Mouse (Mus musculus) lung, embryonic 16.5 days (tissue): Measurements from ENCODE around the gene Isca2. TPM values are rescaled to one million over a fixed set of nuclear protein-coding genes. Genes with fewer than 3 reads are reported as not detected.

ENCODE experiments used
- ATAC-seq: fragments of 200-750 bp; cut with Nextera tagmentation; 2 replicates; pipeline ENCODE4 v1.8.0; 2017; ENCODE audit warnings: low read depth, mild to moderate bottlenecking, moderate library complexity
- H3K27ac ChIP-seq: fragments of 300-500 bp; sonication (generic); 2 replicates; pipeline ENCODE4 v1.5.1; 2014; ENCODE audit warnings: mild to moderate bottlenecking, control low read depth, low read length
- H3K27me3 ChIP-seq: fragments of 300-500 bp; sonication (generic); 2 replicates; pipeline ENCODE4 v1.6.1; 2014; ENCODE audit warnings: low read depth, low read length, mixed read lengths; ENCODE audit not compliant: control insufficient read depth, insufficient read depth
- H3K36me3 ChIP-seq: fragments of 300-500 bp; sonication (generic); 2 replicates; pipeline ENCODE4 v1.6.1; 2014; ENCODE audit warnings: low read length; ENCODE audit not compliant: control insufficient read depth, insufficient read depth
- H3K4me1 ChIP-seq: fragments of 300-500 bp; sonication (generic); replicated peaks from 2 replicates; pipeline ENCODE4 v1.6.1; 2014; ENCODE audit warnings: low read length, mixed read lengths; ENCODE audit not compliant: control insufficient read depth, insufficient read depth
- H3K4me2 ChIP-seq: fragments of 300-500 bp; sonication (generic); 2 replicates; pipeline ENCODE4 v1.6.1; 2014; ENCODE audit warnings: low read depth, low read length, control low read depth
- H3K4me3 ChIP-seq: fragments of 300-500 bp; sonication (generic); 2 replicates; pipeline ENCODE4 v1.5.1; 2014; ENCODE audit warnings: mild to moderate bottlenecking, low read length, control low read depth
- H3K9ac ChIP-seq: fragments of 300-500 bp; sonication (generic); 2 replicates; pipeline ENCODE4 v1.6.1; 2014; ENCODE audit warnings: low read length, control low read depth
- H3K9me3 ChIP-seq: fragments of 300-500 bp; sonication (generic); 2 replicates; pipeline ENCODE4 v1.6.1; 2016; ENCODE audit warnings: low read length; ENCODE audit not compliant: control insufficient read depth
- WGBS: fragments of 180-500 bp; shearing (Covaris S2); extraction: QIAGEN DNeasy Blood & Tissue Kit; methylation state at CpG from one replicate; pipeline ENCODE4 v1.1.7; 2014; 5-methylcytosine and 5-hydroxymethylcytosine counted together
- polyA plus RNA-seq: library from polyadenylated mRNA; unstranded; fragments of >200 nt; fragmentation: Nextera tagmentation; extraction: Ambion mirVana; gene quantifications from 2 replicates; pipeline ENCODE4 v1.2.1, GENCODE M21; 2015

Isca2 gene
- polyA plus RNA-seq, 1 experiment from 2014 or later = 133 TPM

DNA sequence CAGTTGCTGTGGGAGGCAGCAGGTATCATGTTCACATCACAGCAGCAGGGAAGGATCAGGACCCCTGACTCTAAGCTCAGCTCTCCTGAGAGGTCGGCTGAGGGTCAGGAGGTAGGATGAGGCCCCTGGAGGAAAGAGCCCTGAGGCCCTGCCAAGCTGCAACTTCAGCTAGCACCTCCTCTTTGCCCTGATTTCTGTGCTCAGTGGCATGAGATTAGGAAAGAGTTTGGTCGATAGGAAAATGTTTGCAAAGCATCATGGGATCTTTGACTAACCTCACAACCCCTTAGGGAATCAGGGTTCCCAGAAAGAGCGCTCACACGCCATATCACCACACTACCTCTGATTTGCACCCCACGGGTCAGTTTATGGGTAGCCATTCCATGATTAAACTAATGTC, 33.7 kb downstream of the Isca2 start:
- Histone ChIP-seq H3K27ac (peak overlapping the region; percentile 95), H3K4me3 (no peak overlapping the region), H3K36me3 (no peaks in the 10 kb centered on the region), H3K4me2 (no peak overlapping the region), H3K27me3 (no peaks in the 10 kb centered on the region), H3K9me3 (no peaks in the 10 kb centered on the region), H3K4me1 (peaks cover 14% of the 10 kb centered on the region), H3K9ac (no peak overlapping the region)
- no peak for ATAC-seq
- 40% methylated on average over 5 of the region's 5 CpGs for WGBS

DNA sequence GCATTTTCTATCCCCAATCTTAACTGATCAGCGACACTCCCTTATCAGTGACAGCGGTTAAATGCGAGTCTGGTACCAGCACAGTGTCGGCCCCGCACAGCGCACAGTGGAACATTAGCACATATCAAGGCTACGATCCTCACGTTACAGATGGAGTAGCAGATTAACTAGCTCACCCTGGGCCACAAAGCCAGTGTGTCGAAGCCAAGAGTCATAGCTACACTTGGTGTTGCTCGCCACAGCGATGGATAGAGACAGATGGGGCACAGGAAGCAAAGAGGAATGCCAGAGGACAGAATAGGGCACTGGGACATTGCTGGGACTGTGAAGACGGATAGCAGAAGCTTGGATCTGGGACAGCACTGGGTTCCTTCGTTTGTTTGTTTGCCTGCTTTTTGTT, 34.3 kb downstream of the Isca2 start:
- Histone ChIP-seq H3K4me3 (no peak overlapping the region), H3K9me3 (no peaks in the 10 kb centered on the region), H3K27ac (0 out of 2 replicates have a peak overlapping the region, but pooled peaks have one; percentile 14), H3K36me3 (no peaks in the 10 kb centered on the region), H3K9ac (no peak overlapping the region), H3K4me1 (peaks cover 14% of the 10 kb centered on the region), H3K4me2 (no peak overlapping the region), H3K27me3 (no peaks in the 10 kb centered on the region)
- ATAC-seq = no peak
- WGBS = 41% methylated on average over 13 of the region's 13 CpGs

DNA sequence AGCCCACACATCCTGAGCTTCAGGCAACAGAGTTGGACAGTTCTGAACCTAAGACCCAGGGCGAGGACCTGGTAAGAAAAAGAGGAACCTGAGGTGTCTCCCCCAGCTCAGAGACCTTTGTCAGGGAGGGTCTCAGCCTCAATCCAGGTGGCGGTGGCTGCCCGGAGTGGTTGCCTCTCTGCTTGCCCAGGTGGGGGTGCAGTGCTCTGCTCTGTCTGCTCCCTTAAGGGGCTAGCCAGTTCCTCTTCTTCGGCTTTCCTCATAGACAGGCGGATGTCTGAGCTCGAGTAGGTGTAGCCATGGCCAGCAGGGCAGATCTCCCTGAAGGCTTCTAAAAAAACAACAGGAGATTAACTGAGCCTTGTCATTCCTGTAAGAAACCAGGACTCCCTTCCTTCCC, 36.0 kb downstream of the Isca2 start:
- no peaks in the 10 kb centered on the region for H3K9me3 ChIP-seq
- 67% methylated on average over 6 of the region's 6 CpGs for WGBS
- no peaks in the 10 kb centered on the region for H3K36me3 ChIP-seq
- no peak for ATAC-seq
- no peak overlapping the region for H3K4me2 ChIP-seq
- no peaks in the 10 kb centered on the region for H3K27me3 ChIP-seq
- H3K9ac ChIP-seq = no peak overlapping the region
- no peak overlapping the region for H3K4me3 ChIP-seq
- H3K4me1 ChIP-seq = peaks cover 22% of the 10 kb centered on the region
- no peak overlapping the region for H3K27ac ChIP-seq

DNA sequence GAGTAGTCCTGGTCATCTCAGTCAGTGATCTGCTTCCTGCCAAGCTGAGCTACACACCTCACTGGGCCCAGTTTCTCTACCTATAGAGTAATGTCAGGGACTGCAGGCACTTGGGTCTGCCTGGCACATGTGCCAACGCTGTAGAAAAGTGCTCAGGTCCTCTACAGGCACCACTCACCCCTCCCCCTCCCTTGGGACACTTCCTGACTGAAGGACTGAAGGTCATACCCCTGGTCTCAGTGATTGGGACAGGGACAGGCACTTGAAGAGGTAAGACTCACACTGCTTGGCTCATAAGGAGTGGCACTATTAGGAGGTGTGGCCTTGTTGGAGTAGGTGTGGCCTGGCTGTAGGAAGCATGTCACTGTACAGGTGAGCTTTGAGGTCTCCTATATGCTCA, 37.8 kb downstream of the Isca2 start:
- Histone ChIP-seq H3K9me3 (no peaks in the 10 kb centered on the region), H3K27me3 (no peaks in the 10 kb centered on the region), H3K4me1 (peaks cover 36% of the 10 kb centered on the region), H3K27ac (no peak overlapping the region), H3K4me2 (no peak overlapping the region), H3K4me3 (no peak overlapping the region), H3K36me3 (no peaks in the 10 kb centered on the region), H3K9ac (no peak overlapping the region)
- 50% methylated on average over 1 of the region's 1 CpGs for WGBS
- ATAC-seq = no peak

DNA sequence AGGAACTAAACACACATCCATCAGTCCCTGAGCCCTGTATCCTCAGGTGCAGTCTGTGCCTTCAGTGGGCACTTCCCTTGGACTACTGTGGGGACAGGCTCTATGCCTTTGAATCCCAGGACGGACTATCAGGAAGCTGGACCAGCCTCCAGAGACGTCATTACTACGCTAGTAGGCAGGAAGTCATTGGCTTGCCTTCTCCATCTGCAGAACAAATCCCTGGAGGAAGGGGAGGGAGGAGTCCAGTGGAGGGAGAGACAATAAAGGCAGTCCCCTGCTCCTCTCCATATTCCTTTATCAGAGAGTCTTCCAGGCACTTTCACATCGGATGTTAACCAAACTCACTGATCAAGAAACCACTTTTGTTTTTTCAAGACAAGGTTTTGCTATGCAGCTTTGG, 38.5 kb downstream of the Isca2 start:
- no peak overlapping the region for H3K4me2 ChIP-seq
- no peaks in the 10 kb centered on the region for H3K27me3 ChIP-seq
- no peak overlapping the region for H3K9ac ChIP-seq
- no peak overlapping the region for H3K27ac ChIP-seq
- H3K36me3 ChIP-seq = no peaks in the 10 kb centered on the region
- WGBS = 54% methylated on average over 4 of the region's 4 CpGs
- no peaks in the 10 kb centered on the region for H3K9me3 ChIP-seq
- H3K4me1 ChIP-seq = peaks cover 34% of the 10 kb centered on the region
- H3K4me3 ChIP-seq = no peak overlapping the region
- ATAC-seq = no peak

DNA sequence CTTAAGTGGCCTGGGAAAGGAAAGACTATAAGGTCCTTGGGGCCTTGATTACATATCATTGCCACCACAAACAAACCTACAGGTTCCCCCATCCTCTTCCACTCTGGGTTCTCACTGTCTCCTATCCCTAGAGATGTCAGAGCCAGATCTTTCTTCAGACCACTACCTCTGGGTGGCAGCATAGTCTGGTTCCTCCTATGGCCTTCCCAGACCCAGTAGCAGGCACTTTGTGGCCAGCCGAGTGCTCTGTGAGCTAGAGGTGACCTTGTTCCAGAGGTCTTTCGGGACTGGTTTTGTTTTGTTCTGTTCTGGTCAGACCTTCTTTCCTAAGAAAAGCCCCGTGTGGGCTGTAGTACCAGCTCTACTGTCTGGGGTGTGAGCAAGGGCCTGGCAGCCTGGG, 39.0 kb downstream of the Isca2 start:
- Histone ChIP-seq H3K4me3 (no peak overlapping the region), H3K9me3 (no peaks in the 10 kb centered on the region), H3K4me1 (peaks cover 29% of the 10 kb centered on the region), H3K9ac (no peak overlapping the region), H3K36me3 (no peaks in the 10 kb centered on the region), H3K4me2 (no peak overlapping the region), H3K27me3 (no peaks in the 10 kb centered on the region), H3K27ac (no peak overlapping the region)
- ATAC-seq = no peak
- 52% methylated on average over 3 of the region's 3 CpGs for WGBS

DNA sequence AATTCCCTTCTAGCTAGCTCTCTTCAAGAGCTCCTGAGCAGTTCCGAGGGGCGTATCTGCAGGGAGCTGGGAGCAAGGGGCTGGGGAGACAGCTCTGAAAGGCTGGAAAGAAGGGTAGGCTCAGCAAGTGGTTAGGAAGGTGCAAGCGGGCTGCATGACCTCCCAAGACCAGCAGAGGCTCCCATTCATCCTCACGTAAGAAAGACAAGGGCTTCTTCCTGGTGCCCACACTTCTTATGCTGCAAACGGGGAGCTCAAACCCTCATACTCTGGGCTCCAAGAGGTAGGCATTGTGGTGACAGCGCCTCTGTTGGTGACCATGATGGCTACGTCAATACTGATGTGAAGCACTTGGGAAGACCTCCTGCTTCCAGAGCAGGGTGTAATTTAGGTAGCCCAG, 40.7 kb downstream of the Isca2 start:
- no peaks in the 10 kb centered on the region for H3K9me3 ChIP-seq
- no peak overlapping the region for H3K9ac ChIP-seq
- peaks cover 24% of the 10 kb centered on the region for H3K4me1 ChIP-seq
- no peak for ATAC-seq
- 41% methylated on average over 7 of the region's 7 CpGs for WGBS
- peak overlapping the region; percentile 85 for H3K27ac ChIP-seq
- no peaks in the 10 kb centered on the region for H3K36me3 ChIP-seq
- no peak overlapping the region for H3K4me3 ChIP-seq
- H3K27me3 ChIP-seq = no peaks in the 10 kb centered on the region
- H3K4me2 ChIP-seq = no peak overlapping the region

DNA sequence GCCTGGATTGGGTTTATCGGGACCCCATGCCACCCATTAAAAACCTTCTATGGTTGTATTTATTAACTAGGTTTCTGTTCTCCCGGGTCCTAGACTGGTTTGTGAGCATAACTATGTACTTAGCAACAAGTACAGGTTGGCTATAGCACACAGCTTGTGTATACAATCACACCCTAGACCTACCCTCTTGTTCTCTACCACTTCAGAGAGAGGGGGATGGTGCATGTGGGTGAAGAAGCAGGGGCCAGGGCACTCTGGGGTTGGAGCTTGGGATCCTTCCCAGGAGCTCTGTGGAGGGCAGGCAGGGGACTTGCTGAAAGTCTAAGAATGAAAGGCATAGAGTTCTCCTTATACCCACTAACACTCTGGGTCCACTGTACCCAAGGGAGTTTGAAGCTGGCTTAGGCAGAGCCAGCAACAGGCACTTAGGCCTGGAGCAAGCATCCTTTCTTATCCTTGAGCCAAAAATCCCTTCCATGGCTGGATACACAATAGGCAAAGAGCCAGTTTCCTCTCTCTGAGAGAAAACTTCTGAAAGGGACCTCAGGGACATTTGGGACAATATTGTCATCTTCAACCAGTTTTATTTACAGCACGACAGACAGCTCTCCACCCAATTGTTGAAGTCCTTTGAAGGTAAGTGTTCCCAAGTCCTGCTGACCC, 41.7 kb downstream of the Isca2 start:
- H3K4me3 ChIP-seq = no peak overlapping the region
- no peaks in the 10 kb centered on the region for H3K36me3 ChIP-seq
- ATAC-seq = peak; percentile 86
- H3K27me3 ChIP-seq = no peaks in the 10 kb centered on the region
- H3K9me3 ChIP-seq = no peaks in the 10 kb centered on the region
- 50% methylated on average over 3 of the region's 3 CpGs for WGBS
- H3K4me2 ChIP-seq = peak overlapping the region; percentile 16; the same call in 1 of the 2 replicates
- H3K9ac ChIP-seq = no peak overlapping the region
- H3K4me1 ChIP-seq = peaks cover 24% of the 10 kb centered on the region
- H3K27ac ChIP-seq = peak overlapping the region; percentile 85

DNA sequence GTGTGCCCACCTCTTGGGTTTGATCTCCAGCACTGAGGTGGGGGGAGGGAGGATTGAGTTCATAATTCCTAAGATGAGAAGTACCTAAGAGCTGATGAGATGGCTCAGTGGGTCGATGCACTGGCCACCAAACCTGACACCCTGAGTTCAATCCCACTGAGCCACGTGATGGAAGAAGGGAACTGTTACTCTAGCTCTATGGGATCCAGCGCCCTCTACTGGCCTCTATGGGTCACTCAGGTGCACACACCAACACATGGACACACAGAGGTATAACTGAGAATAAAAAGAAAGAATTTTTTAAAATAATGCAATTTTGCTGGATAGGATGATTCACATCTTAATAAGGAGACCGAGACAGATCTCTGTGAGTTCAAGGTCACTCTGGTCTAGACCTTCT, 45.4 kb downstream of the Isca2 start:
- Histone ChIP-seq H3K4me2 (no peak overlapping the region), H3K36me3 (no peaks in the 10 kb centered on the region), H3K9me3 (no peaks in the 10 kb centered on the region), H3K9ac (no peak overlapping the region), H3K27ac (no peak overlapping the region), H3K4me1 (peaks cover 21% of the 10 kb centered on the region), H3K27me3 (no peaks in the 10 kb centered on the region), H3K4me3 (no peak overlapping the region)
- WGBS = 61% methylated on average over 4 of the region's 4 CpGs
- no peak for ATAC-seq
